Mouse (Mus musculus) cerebellum, postnatal 25 days (tissue): ENCODE results near the gene Sdhc.
"Not testable (repeated sequence)": the region's sequence is repeated elsewhere in the genome, so short reads cannot be mapped to it uniquely, and the experiment has no call there.

ENCODE experiments used
- DNase-seq, 2 experiments: peaks; one replicate each; pipeline ENCODE4 v3.0.0; 2021; ENCODE audit warnings: mixed read lengths in 2 of 2

Gene Sdhc

DNA sequence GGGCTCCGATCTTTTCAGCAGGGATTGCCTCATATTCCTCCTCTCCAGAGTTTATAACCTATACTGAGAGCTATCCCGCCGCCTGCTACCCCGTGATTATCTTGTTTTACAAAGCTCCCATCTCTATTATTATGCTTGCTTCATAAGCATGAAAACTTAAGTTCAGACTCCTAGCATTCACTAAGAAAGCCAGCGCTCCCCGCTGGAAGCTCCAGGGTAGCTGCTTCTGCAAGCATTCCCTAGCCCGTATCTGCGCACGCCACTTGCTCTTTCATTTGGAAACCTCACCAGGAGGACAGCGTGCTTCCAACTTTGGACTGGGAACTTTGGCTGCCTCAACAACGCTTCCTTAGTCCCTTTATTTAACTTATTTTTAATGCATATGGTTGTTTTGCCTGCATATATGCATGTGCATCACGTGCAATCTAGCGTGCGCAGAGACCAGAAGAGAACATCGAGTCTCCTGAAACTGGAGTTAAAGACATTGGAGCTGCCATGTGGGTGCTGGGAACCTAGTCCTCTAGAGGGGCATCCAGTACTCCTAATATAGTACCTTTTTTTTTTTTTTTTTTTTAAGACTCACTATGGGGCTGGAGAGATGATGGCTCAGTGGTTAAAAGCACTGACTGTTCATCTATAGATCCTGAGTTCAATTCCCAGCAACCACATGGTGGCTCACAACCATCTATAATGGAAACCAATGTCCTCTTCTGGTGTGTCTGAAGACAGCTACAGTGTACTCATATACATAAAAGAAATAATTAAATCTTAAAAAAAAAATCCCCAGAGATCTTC, 38.4 kb downstream of the Sdhc start:
- DNase-seq: peak; percentile 33 to 48

DNA sequence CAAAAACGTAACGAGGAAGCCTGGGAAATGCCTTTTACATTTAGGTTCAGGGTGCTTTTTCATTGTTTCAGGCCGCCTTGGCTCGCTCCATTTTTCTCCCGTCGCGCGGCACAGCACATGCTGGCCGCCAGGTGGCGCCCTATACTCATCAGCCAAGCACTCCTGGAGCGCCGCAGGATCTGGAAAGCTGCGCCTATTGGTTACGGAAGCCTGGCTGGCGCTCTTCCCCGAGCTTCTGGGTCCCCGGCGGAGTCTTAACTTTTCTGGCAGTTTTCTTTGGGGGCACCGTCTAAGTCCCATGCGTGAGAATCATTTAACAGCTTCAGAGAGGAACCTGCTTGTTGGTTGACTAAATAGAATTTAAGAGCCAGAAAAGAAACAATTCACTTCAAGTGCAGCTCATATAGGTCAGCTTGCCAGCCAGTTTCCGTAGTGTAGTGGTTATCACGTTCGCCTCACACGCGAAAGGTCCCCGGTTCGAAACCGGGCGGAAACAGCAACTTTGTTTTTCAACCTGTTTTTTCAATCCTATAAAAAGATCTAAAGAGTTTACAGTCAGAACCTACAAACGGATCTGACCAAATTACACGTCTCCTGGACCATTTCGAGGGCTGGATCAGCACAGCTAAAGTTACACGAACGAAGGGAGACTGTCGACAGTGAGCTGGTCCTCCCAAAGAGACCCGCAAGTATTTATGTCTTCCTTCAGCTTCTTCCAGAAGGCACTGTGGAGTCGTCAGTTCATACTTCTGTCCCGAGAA, 39.2 kb downstream of the Sdhc start:
- peak; percentile 96 to 97 for DNase-seq

GRCm38 (mm10) chr1:171110659-171111019, 39.8 kb downstream of the Sdhc start:
- DNase-seq: no peak

DNA sequence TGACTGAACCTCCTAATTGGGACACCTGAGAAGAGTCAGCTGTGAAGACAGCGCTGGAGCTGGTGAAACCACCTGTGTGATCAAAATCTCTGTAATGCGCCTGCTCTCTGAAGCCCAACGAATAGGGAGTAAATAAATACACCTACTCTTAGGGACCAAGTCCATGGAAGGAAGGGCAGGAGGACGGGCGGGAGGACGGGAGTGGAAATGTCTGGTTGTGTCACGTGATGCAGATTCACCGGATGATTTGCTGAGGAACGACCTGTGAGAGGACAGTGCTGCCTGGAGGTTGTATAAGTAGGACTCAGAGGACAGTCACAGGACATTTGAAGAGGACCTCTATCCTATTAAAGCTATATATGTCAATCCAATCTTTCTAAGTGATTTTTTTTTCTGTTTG, 40.8 kb downstream of the Sdhc start:
- DNase-seq: no peak

DNA sequence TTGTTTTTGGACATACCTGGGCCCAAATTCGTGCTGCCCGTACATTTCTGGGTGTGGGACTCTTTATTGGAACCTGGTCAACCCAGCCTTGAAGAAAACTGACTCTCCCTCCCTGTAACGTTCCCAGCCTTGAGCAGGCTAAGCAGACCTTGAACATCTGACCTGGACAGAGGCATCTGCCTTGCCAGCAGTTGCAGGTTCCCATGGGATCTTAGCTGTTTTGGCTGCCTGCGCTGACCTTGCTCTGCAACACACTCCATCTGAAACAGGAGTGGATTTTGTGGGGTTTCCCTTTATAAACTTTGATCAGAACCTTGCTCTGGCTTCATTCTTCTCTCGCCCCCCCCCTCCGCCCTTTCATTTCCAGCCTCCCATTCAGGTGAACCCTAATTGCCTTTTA, 45.2 kb downstream of the Sdhc start:
- DNase-seq: no peak

DNA sequence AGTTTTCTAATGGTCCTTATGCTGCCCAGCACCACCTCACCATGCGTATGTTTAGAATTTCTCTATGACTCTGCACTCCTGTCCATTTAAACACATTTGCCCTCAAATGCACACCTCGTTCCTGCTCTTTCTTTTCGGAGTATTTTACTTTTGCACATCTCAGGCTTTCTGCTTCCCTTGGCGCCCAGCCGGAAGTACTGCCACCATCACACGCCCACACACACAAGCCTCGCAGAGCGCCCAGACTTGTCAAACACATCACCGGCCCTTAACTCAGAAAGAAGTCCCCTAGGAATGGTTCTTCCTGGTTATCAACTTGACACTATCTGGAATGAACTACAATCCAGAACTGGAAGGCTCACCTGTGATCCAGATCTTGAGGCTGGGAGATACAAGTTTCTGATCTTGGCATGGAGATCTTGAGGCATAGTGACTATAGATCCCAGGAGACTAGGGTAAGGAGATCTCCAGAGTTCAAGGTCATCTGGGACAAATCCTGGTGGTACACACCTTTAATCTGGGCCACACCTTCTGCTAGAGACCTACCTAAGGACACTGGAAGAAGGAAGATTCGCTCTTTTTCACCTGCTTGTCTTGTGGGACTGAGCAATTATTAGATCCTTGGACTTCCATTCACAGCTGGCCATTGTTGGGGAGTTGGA, 47.1 kb downstream of the Sdhc start:
- no peak for DNase-seq

DNA sequence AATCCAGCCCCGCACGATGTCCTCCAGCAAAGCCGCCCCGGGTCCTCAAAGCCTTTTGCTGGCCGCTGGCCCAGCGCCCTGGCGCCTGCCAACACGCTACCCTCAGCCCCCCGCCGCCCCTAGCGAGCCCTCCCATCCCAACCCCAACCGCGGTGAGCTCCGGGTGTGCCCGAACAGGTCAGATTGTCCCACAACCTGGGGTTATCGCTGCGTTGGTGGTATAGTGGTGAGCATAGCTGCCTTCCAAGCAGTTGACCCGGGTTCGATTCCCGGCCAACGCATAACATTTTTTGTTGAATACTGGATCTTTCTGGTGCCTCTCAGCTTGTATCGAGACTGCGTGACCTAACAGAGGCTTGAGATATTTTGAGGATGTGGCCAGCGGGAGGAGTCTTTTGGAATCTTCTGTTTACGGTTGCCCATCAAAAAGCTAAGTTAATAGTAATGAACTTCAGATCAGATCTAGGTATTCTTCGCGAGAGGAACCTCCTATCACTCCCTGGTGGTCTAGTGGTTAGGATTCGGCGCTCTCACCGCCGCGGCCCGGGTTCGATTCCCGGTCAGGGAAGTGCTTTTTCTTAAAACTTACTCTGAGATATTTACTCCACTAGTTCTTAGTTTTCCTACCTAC, 47.7 kb downstream of the Sdhc start:
- peak; percentile 88 to 89 for DNase-seq

- DNase-seq: peak; percentile 92
Observed at GRCm38 (mm10) chr1:171101733-171102546, 48.5 kb downstream of the Sdhc start.

- DNase-seq: no peak
Observed at GRCm38 (mm10) chr1:171101033-171101432, 49.4 kb downstream of the Sdhc start.

GRCm38 (mm10) chr1:171097612-171098011, 52.8 kb downstream of the Sdhc start:
- DNase-seq: no peak

DNA sequence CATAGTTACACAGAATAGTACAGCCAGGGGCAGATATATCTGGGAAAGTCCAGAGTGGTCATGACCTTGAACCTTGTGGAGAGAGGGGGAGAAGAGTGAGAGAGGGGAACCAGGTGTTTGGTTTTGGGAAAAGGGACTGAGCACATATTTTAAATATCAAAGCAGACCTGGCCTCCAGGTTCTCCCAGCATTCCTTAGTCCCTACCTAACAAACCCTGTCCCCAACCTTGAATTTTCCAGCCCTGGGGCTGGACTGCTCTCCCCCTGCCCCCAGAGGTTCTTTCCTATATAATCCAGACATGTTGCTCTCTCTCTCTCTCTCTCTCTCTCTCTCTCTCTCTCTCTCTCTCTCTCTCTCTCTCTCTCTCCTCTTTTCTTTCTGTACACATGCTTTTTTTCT, 53.3 kb downstream of the Sdhc start:
- DNase-seq: no peak

- DNase-seq: no peak
Observed at GRCm38 (mm10) chr1:171096110-171096964, 54.1 kb downstream of the Sdhc start.

- no peak for DNase-seq
Observed at GRCm38 (mm10) chr1:171094424-171094823, 56.0 kb downstream of the Sdhc start.

DNA sequence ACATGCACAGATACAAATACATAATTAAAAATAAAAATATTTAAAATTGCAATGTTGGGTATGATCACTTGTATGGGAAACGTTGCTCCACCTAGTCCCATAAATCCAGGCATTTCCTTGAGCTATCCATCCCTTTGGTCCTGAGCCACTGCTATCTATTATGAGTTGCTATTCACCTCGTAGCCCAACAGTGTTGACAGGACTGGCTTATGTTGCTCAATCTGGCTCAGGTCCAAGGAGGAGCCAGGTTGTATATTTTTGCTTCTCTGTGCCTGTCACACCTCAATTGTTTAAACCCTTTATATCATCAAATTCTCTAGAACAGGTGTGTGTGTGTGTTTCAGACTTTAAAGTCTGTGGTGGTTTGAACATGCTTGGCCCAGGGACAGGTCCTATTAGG, 59.6 kb downstream of the Sdhc start:
- no peak for DNase-seq

DNA sequence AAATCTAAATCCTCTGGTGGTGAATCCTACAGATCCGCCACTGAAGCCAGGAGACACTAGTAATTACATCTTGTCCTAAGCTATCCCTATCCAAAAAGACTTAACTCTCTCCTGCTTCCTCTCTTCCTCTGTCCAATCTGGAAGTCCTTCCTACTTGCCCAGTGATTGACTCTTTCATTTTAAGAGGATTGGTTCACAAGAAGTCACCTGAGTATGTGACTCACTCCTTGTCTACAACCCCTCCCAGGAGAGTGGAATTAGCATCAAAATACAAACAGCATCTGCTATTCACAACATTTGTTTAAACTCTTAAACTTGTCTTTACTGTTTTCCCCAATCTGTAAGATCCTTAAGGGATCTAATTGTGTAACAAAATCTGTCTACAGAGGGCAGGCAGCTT, 60.5 kb downstream of the Sdhc start:
- DNase-seq: no peak

- not testable (repeated sequence) for DNase-seq
Observed at GRCm38 (mm10) chr1:171088237-171088869, 62.0 kb downstream of the Sdhc start.

DNA sequence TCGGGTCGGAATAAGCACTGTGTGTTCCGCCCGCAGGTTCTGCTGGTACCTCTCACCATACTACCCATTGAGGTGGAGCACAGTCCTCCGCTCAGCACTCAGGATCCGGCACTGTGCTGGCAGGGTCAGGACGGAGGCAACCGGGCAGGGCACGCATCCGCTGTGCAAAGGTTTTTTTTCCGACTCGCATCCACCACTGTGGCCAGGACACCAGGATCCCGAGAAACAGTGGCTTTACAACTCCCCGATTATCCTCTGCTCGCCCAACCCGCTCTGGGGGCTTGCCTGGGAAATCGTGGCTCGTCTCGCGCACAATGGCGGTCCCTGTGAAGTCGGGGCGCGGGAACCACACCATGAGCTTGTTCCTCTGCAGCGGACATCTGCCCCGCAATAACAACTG, 64.7 kb downstream of the Sdhc start:
- peak in 1 of 2 experiments; percentile 20 for DNase-seq

- DNase-seq: not testable (repeated sequence)
Observed at GRCm38 (mm10) chr1:171081512-171082231, 68.7 kb downstream of the Sdhc start.

- not testable (repeated sequence) for DNase-seq
Observed at GRCm38 (mm10) chr1:171079825-171080224, 70.6 kb downstream of the Sdhc start.

DNA sequence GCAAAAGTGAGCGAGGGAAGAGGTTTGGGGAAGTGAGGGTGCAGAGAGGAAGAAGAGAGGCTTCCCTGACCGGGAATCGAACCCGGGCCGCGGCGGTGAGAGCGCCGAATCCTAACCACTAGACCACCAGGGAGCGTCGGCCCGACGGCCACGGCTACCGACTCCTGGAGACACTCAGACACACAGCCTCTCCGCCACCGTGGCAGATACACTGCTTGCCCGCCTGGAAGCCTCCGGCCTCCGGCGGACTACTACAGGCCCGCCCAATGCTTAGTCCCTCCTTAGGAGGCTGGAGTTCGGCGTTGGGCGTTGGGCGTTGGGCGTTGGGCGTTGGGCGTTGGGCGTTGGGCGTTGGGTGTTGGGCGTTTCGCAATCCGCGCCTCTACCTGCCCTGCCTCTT, 71.1 kb downstream of the Sdhc start:
- DNase-seq: not testable (repeated sequence)
